Mouse (Mus musculus): ENCODE measurements around the gene Irgm1. TPM values are rescaled to one million over a fixed set of nuclear protein-coding genes. Genes with fewer than 3 reads are reported as not detected.
A peak's percentile ranks its signal among the peaks of the same experiment; 100 is the strongest.
"Not testable (repeated sequence)": the region's sequence is repeated elsewhere in the genome, so short reads cannot be mapped to it uniquely, and the experiment has no call there.

Irgm1 gene
- polyA plus RNA-seq, 1 experiment = 0.78 TPM

- Histone ChIP-seq H3K4me3 (ENCODE audit: control insufficient read depth, low read depth, low read length) (no peak overlapping the region), H3K4me1 (ENCODE audit: control insufficient read depth, insufficient read depth, low read length) (peaks cover 5% of the 10 kb centered on the region), H3K36me3 (ENCODE audit: control insufficient read depth, insufficient read depth, low read length) (no peaks in the 10 kb centered on the region), H3K27me3 (ENCODE audit: control insufficient read depth, insufficient read depth, low read length) (no peaks in the 10 kb centered on the region), H3K27ac (ENCODE audit: control insufficient read depth, insufficient read depth, low read depth, low read length) (no peak overlapping the region)
- no peak for TF ChIP-seq CTCF (IDR thresholded peaks at IDR 0.05; ENCODE audit: control insufficient read depth, insufficient read depth, insufficient replicate concordance, low read depth, low read length)
- no peak for TF ChIP-seq POLR2A (IDR thresholded peaks at IDR 0.05; ENCODE audit: control insufficient read depth, low read depth, low read length)
Observed at GRCm38 (mm10) chr11:48827926-48828325, 43.6 kb downstream of the Irgm1 start.

- H3K4me1 ChIP-seq (ENCODE audit: control insufficient read depth, insufficient read depth, low read length) = peaks cover 5% of the 10 kb centered on the region
- TF ChIP-seq CTCF (IDR thresholded peaks at IDR 0.05; ENCODE audit: control insufficient read depth, insufficient read depth, insufficient replicate concordance, low read depth, low read length) = no peak
- TF ChIP-seq POLR2A (IDR thresholded peaks at IDR 0.05; ENCODE audit: control insufficient read depth, low read depth, low read length) = no peak
- no peaks in the 10 kb centered on the region for H3K36me3 ChIP-seq (ENCODE audit: control insufficient read depth, insufficient read depth, low read length)
- no peak overlapping the region for H3K27ac ChIP-seq (ENCODE audit: control insufficient read depth, insufficient read depth, low read depth, low read length)
- H3K27me3 ChIP-seq (ENCODE audit: control insufficient read depth, insufficient read depth, low read length) = no peaks in the 10 kb centered on the region
- H3K4me3 ChIP-seq (ENCODE audit: control insufficient read depth, low read depth, low read length) = peak overlapping the region; percentile 0; the same call in 1 of the 2 replicates
Observed at GRCm38 (mm10) chr11:48826752-48827096, 44.8 kb downstream of the Irgm1 start.

- not testable (repeated sequence) for H3K36me3 ChIP-seq (ENCODE audit: control insufficient read depth, insufficient read depth, low read length); H3K27me3 ChIP-seq (ENCODE audit: control insufficient read depth, insufficient read depth, low read length); H3K4me1 ChIP-seq (ENCODE audit: control insufficient read depth, insufficient read depth, low read length)
- Histone ChIP-seq H3K27ac (ENCODE audit: control insufficient read depth, insufficient read depth, low read depth, low read length) (peak within 1 kb of the TSS; percentile 55; the same call in 1 of the 2 replicates), H3K4me3 (ENCODE audit: control insufficient read depth, low read depth, low read length) (peak within 1 kb of the TSS; percentile 56)
Observed at GRCm38 (mm10) chr11:48825979-48826751, 45.3 kb downstream of the Irgm1 start, which contains the start of the genes Trim7 and Gm12184. TSS of gene Trim7 (plus strand) at chr11:48826140. TSS of gene Gm12184 (minus strand) at chr11:48826655.

- no peaks in the 10 kb centered on the region for H3K36me3 ChIP-seq (ENCODE audit: control insufficient read depth, insufficient read depth, low read length)
- TF ChIP-seq POLR2A (IDR thresholded peaks at IDR 0.05; ENCODE audit: control insufficient read depth, low read depth, low read length) (no peak), CTCF (IDR thresholded peaks at IDR 0.05; ENCODE audit: control insufficient read depth, insufficient read depth, insufficient replicate concordance, low read depth, low read length) (no peak)
- peak overlapping the region; percentile 44; the same call in 1 of the 2 replicates for H3K4me3 ChIP-seq (ENCODE audit: control insufficient read depth, low read depth, low read length)
- peaks cover 5% of the 10 kb centered on the region for H3K4me1 ChIP-seq (ENCODE audit: control insufficient read depth, insufficient read depth, low read length)
- H3K27me3 ChIP-seq (ENCODE audit: control insufficient read depth, insufficient read depth, low read length) = no peaks in the 10 kb centered on the region
- H3K27ac ChIP-seq (ENCODE audit: control insufficient read depth, insufficient read depth, low read depth, low read length) = no peak overlapping the region
Observed at GRCm38 (mm10) chr11:48824311-48824830, 47.1 kb downstream of the Irgm1 start.

GRCm38 (mm10) chr11:48823536-48823972 is 47.9 kb downstream of the Irgm1 start:
- Histone ChIP-seq H3K4me3 (ENCODE audit: control insufficient read depth, low read depth, low read length) (peak overlapping the region; percentile 44), H3K4me1 (ENCODE audit: control insufficient read depth, insufficient read depth, low read length) (peaks cover 5% of the 10 kb centered on the region), H3K27ac (ENCODE audit: control insufficient read depth, insufficient read depth, low read depth, low read length) (no peak overlapping the region), H3K27me3 (ENCODE audit: control insufficient read depth, insufficient read depth, low read length) (no peaks in the 10 kb centered on the region), H3K36me3 (ENCODE audit: control insufficient read depth, insufficient read depth, low read length) (no peaks in the 10 kb centered on the region)
- no peak for TF ChIP-seq CTCF (IDR thresholded peaks at IDR 0.05; ENCODE audit: control insufficient read depth, insufficient read depth, insufficient replicate concordance, low read depth, low read length)
- TF ChIP-seq POLR2A (IDR thresholded peaks at IDR 0.05; ENCODE audit: control insufficient read depth, low read depth, low read length) = no peak

GRCm38 (mm10) chr11:48822768-48823512 is 48.5 kb downstream of the Irgm1 start:
- no peak overlapping the region for H3K4me3 ChIP-seq (ENCODE audit: control insufficient read depth, low read depth, low read length)
- TF ChIP-seq CTCF (IDR thresholded peaks at IDR 0.05; ENCODE audit: control insufficient read depth, insufficient read depth, insufficient replicate concordance, low read depth, low read length) (no peak), POLR2A (IDR thresholded peaks at IDR 0.05; ENCODE audit: control insufficient read depth, low read depth, low read length) (no peak)
- H3K4me1 ChIP-seq (ENCODE audit: control insufficient read depth, insufficient read depth, low read length) = peaks cover 5% of the 10 kb centered on the region
- H3K27ac ChIP-seq (ENCODE audit: control insufficient read depth, insufficient read depth, low read depth, low read length) = no peak overlapping the region
- H3K36me3 ChIP-seq (ENCODE audit: control insufficient read depth, insufficient read depth, low read length) = no peaks in the 10 kb centered on the region
- no peaks in the 10 kb centered on the region for H3K27me3 ChIP-seq (ENCODE audit: control insufficient read depth, insufficient read depth, low read length)

- not testable (repeated sequence) for H3K4me3 ChIP-seq (ENCODE audit: control insufficient read depth, low read depth, low read length); H3K27ac ChIP-seq (ENCODE audit: control insufficient read depth, insufficient read depth, low read depth, low read length); H3K27me3 ChIP-seq (ENCODE audit: control insufficient read depth, insufficient read depth, low read length); H3K36me3 ChIP-seq (ENCODE audit: control insufficient read depth, insufficient read depth, low read length); H3K4me1 ChIP-seq (ENCODE audit: control insufficient read depth, insufficient read depth, low read length)
Observed at GRCm38 (mm10) chr11:48821299-48821698, 50.2 kb downstream of the Irgm1 start.
